Mouse (Mus musculus): ENCODE data around the gene Adamts15.

Adamts15 gene

DNA sequence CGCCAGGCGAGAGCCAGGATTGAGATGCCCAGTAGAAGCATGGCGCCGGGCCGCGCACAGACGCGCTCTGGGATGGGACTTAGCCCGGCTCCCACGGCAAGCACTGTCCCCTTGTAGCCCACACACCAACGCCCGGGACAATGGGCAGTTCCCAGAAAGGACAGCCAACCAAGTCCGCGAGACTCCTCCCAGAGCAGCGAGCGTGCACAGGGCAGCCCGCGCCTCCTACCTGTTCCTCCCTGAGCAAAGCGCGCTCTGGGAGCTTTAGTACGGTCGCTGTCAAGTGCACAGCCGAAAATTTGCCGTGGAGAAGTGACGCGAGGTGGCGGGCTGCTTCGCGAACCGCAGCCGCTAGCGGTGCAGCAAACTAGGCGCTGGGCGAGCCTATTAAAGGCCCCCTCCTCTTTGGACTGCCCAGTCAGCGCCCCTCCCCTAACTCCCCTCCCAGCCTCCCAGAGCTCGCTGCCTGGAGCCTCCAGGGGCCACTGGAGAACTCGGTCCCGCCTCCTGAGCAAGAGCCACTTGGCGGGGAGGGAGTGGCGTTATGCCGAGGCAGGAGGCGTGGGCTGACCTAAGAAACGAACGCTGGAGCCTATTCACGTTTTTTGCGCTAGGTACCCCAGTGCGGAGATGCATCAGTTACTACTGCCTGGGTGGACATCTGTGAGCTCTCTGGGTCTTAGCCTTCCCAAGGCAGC is at the start of gene Adamts15:
TSS of gene Adamts15 (minus strand) at position 256 of the 698 bp plus-strand sequence.
- no peak for DNase-seq (ENCODE audit: low read depth in 1 of 2, low spot score in 2 of 2)

DNA sequence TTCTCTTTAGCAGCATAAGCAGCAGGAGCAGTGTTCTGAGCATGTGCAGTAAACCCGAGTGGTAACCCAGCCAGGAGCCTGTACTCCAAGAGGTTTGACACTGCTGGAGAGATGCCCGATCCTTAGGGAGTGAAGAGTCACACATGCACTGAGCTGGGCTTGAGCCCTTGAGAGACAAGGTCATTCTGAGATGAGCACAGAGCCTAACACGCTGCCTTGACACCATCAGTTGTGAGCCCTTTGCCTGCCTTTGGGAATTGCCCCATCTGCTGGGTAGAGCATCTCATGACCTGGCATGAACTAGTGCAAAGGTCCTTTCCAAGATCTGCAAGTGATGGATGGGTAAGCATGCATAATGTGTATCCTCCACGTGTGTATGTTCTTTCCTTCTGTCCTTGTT is 49.7 kb upstream of the Adamts15 start:
- DNase-seq (ENCODE audit: low read depth in 1 of 2, low spot score in 2 of 2), result no peak

DNA sequence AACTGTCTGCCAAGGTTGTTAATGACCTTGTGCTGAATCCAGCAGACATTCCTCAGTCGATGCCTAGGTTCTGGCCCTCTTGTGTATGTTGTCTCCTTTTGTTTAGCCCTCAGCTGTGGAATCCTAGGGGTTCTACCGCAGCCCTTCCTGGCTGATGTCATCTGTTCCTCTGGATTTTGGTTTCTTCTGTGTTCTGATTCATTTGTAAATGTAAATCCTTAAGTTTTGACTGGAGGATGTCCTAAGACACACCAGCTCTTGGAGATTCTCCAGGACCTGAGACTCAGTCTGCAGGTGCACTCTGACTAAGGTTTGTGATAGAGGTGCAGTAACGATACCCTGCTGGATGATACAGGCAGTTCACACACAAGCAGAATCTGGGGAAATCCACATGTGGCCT is 47.7 kb upstream of the Adamts15 start:
- DNase-seq (ENCODE audit: low read depth in 1 of 2, low spot score in 2 of 2), result no peak

DNA sequence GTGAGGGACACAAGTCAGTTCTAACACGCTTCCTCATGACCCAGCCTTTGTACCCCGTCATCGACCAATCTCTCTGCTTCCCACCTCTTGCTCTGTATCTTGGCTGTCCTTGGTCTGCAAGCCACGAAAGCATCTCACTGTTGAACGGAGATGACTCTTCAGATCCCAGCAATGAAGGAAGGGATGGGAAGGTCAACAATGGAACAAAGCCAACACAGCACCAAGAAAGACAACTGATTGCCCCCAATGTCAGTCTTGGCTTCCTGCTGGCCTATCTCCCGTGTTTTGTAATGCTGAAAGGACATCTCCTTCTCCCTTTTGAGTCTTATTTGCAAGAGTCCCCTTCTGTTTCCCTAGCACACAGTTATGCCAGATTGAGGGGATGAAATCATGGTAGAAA is 45.9 kb upstream of the Adamts15 start:
- no peak for DNase-seq (ENCODE audit: low read depth in 1 of 2, low spot score in 2 of 2)

DNA sequence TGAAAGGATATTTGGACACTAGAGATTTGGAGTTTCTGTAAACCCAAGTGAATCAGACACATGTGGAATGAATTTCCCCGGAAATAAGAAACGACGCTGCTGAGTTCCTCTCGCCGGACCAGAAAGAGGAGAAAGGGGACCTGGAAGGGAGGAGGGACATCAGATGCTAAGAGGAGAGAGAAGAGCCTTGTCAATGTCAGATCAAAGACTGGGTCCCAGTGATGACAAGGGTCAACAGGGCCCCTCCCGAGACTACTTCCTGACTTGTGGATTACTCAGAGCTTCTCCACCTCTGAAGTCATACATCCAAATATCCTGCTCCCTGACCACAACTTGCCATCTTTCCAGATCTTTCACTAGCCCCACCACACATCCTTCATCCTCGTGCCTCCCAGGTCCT is 44.6 kb upstream of the Adamts15 start:
- DNase-seq (ENCODE audit: low read depth in 1 of 2, low spot score in 2 of 2), result no peak

DNA sequence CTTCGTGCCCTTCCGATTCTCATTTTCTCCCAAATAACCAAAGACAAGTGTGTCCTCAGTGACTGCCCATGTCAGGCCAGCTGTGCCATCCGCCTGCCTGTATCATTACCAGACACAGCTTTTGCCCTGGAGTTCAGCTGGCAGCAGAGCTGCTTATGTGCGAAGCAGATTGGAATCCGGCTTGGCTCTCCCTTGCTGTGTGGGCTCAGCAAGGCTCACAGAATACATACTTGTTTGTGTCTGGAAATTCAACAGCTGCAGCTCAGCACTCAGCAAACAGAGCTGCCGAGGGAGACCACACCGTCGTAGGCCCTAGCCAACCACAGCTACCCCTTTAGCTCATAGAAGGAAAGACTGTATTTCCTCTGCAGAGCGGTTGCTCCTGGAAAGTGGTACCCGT is 42.4 kb upstream of the Adamts15 start:
- no peak for DNase-seq (ENCODE audit: low read depth in 1 of 2, low spot score in 2 of 2)

DNA sequence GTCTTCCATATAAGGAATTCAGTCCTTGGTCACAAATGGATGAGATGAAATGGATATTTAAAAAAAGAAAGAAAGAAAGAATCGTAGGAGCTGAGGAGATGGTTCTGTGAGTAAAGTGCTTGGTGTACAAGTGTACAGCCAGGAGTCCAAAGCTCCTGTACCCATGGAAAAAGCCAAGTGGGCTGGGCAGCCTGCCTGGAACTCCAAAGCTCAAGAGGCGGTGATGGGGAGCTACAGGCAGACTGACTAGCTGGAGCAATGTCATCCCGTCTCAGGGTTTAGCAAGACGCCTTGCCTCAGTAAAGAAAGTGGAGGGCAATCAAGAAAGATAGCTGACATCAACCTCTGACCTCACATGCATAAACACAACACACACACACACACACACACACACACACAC is 41.5 kb upstream of the Adamts15 start:
- DNase-seq (ENCODE audit: low read depth in 1 of 2, low spot score in 2 of 2), result no peak

DNA sequence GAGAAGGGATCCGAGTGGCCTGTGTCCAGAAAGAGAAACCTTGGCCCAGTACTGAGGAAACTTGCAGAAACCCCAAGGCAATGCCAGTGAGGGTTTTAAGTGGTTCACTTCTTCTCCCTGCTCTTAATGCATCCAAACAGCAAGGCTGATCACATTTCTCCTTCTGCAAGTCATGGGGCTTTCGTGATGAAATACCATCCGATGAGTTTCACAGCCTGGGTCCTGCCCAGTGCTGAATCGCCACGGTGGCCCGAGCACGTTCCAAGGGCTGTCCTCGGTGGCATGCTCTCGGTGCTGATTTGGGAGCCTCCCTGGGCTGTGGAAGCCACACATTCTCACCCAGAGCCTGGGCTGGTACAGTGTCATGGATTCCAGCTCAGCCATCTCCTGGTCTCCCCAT is 33.0 kb upstream of the Adamts15 start:
- DNase-seq (ENCODE audit: low read depth in 1 of 2, low spot score in 2 of 2), result no peak

DNA sequence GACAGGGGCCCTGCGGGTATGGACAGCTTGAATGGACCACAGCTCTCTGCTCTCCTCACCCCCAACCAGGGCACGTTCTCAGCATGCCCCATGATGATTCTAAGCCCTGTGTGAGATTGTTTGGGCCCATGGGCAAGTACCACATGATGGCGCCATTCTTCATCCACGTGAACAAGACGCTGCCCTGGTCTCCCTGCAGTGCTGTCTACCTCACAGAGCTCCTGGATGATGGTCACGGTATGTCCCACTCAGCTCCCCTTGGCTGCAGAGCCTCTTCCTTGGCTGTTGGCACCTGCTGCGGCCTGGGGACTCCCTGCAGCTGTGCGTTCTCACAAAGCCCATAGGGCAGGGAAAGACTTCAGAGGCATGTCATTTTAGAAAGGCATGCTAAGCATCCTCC is 31.0 kb upstream of the Adamts15 start:
- DNase-seq (ENCODE audit: low read depth in 1 of 2, low spot score in 2 of 2), result no peak

DNA sequence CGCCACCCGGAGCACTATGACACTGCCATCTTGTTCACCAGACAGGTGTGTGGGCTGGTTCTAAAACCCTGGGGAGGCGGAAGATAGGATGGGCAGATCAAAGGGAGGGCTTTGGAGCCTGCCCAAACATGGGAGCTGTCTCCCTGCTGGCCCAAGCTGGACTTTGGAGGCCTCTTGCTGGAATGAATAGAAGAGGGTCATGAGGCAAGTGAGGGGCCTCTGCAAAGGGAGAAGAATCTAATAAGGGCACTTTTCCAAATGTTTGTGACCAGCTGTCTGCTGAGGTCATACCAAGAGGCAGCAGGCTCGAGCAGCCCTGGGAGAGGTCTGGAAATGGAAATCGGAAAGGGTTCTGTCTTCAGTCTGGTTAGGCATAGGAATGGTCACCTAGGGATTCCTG is 29.2 kb upstream of the Adamts15 start:
- DNase-seq (ENCODE audit: low read depth in 1 of 2, low spot score in 2 of 2), result no peak

DNA sequence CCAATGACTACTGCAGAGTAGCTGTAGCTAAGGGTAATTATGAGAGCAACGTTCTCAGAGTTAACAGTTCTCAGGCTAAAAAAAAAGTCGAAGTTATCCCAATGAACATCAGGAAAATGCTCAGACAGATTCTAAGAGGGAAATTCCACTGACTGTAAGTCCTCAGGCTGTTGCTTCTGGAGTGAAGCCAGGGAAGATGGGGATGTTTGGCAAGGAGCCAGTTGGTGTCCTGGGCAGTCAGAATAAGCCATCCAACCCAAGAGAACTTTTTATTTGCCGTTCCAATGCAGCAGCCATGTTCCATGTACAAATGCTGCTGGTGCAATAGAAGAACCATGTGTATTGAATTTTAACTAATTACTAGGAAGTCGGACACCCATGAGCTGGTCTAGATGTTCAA is 28.3 kb upstream of the Adamts15 start:
- DNase-seq (ENCODE audit: low read depth in 1 of 2, low spot score in 2 of 2), result no peak

DNA sequence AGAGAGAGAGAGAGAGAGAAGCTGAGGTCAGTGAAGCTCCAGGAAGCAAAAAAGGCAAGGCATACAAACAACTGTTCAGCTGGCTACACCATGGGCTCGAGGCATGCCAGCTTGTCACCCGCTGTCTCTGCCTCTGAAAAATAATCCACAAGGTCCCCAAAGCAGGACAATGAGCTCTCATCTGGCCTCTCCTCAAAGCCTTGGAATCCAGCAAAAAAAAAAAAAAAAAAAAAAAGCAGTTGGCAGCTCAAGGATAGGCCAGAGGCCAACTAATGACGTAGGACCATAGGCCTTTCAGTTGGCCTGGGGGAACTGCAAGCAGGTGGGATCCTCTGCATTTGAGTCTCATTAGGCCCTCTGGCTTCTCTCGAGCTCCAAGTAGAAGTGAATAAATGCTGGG is 27.7 kb upstream of the Adamts15 start:
- DNase-seq (ENCODE audit: low read depth in 1 of 2, low spot score in 2 of 2), result no peak

DNA sequence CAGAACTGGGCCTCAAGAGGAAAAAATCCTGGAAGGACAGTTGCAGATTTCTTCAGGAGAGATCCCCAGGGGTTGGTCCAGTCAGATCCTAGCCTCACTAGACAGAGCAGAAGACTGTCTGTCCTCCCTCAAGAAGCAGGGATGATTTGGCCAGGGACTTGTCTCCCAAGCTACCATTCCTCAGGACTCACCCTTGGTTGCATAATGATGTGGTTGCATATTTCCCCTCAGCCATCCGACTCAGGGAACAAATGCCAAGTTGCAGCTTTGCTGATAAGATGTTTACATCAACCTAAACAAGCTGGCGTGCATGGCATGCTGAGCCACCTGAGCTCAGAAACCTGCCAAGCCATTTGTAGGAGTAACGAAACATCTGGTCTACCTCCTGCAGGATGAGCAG is 27.2 kb upstream of the Adamts15 start:
- DNase-seq (ENCODE audit: low read depth in 1 of 2, low spot score in 2 of 2), result no peak

DNA sequence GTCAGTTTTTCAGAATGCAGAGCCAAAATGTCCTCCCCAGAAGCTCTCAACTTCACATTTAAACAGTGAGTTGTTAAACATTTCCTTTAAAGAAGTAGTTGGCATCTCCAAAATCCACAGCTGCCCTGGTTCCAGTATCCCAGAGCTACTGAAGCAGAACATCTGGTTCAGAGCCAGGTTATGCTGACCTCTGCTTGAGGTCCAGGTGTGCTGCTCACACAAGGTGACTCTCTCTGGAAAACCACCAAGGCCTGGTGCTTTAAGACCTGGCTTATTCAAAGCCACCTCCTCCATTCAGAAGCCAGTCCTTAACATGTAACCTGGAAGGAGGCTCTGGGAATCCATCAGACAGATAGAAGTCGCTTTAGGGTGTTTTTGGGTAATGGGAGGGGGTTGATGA is 23.0 kb upstream of the Adamts15 start:
- DNase-seq (ENCODE audit: low read depth in 1 of 2, low spot score in 2 of 2), result no peak

DNA sequence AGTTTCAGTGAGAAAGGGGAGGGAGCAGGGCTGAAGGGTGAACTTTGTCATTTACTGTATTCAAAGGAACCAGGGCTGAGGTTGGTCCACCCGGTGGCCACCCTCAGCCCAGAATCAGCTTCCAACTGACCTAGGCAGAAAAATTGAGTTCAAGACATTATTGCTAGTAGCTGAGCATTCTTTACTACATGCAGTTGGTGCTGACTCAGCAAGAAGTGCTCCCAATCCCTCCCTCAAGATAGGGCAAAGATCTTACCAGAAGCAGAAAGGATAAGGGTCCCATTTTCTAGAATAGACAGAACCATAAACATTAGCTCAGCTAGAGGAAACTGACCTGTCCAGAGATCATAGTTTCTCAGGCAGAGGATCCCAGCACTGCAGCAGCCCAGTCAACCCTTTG is 22.0 kb upstream of the Adamts15 start:
- DNase-seq (ENCODE audit: low read depth in 1 of 2, low spot score in 2 of 2), result no peak

DNA sequence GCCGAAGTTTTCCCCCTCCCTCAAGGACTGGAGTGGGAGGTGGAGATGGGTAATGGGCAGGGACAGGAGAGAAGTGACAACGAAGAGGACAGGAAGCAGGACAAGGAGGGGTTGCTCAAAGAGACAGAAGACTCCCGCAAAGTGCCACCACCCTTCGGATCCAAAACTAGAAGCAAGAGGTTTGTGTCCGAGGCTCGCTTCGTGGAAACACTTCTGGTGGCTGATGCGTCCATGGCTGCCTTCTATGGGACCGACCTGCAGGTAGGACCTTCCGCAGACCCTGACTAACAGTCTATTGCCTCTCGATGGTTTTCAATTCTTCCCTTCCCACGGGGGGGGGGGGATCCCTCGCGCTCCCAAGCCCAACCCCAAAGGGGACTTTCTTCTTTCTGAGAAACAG is 21.1 kb upstream of the Adamts15 start:
- no peak for DNase-seq (ENCODE audit: low read depth in 1 of 2, low spot score in 2 of 2)

DNA sequence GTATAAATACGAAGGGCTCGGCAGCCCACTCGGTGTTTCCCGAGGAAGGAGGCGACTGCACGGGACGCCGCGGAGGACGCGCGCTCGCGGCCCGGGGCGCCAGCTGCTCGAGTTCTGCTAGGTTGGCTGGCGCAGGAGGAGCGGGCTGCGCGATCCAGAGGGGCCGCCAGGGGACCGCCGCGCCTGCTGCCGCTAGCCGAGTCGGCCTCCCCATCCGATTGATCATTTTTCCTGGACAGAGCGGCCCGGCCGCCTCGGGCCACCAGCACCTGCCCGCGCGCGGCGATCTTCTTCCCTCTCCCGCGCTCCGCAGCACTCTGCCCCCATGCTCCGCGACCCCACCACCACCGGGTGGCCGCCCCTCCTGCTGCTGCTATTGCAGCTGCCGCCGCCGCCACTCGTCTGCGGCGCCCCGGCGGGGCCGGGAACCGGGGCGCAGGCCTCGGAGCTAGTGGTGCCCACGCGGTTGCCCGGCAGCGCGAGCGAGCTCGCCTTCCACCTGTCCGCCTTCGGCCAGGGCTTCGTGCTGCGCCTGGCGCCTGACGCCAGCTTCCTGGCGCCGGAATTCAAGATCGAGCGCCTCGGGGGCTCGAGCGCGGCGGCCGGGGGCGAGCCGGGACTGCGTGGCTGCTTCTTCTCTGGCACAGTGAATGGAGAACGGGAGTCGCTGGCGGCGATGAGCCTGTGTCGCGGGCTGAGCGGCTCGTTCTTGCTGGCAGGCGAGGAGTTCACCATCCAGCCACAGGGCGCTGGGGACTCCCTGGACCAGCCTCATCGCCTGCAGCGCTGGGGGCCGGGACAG is 20.5 kb upstream of the Adamts15 start, which contains the start of gene Adamts8:
TSS of gene Adamts8 (plus strand) at position 51 of the 802 bp plus-strand sequence.
- no peak for DNase-seq (ENCODE audit: low read depth in 1 of 2, low spot score in 2 of 2)

DNA sequence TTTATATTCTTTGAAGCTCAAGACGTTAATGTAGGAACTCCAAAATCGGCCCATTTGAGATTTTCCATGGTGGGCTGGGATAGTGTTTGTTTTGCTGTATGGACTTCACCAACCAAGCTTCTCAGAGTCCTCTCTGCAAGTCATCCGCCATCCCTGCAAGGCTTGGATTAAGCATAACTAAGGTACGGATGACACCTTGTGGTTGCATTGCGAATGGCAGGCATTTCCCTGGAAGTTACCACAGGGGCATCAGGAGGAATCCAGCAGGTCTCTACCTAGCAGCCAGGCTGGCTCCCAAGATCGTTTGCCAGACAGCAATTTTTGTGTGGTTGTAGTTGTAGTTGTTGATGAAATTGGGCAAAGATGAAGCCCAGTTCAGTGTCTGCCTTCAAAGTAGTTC is 18.1 kb upstream of the Adamts15 start:
- DNase-seq (ENCODE audit: low read depth in 1 of 2, low spot score in 2 of 2), result peak in 1 of 2 experiments; percentile 19

DNA sequence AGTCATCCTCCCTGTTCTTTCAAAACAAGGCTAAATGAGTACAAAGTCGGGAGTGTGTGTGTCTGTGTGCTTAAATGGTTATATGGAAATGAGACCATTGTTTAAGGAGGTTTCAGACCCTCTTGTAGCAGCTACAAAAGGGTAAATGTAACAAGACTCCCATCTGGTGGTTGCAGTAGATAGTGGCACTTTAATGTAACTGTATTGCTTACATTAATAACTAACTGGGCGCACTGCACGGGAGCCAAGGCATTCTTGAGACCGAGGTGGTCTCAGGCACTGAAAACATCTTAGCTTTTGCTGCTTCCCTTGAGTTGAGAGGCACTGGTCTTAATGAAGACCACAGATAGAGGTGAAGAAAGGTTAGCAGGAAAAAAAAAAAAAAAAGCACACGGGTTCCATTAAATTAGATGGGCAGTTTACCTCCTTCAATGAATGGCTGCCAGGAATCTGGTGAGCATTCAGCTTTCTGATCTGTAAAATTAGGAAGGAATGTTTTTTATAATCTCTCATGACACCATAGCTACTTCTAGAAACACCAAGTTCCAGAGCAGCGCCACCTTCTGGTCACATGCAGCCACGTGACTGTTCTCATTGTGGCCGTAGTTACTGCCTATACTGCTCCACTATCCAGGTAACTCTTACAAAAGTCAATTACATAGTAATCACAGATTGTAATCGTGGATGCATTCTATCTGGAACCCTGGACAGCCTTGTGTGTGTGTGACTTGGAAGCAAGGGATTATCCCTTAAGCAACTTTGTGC is 14.6 kb upstream of the Adamts15 start:
- no peak for DNase-seq (ENCODE audit: low read depth in 1 of 2, low spot score in 2 of 2)

DNA sequence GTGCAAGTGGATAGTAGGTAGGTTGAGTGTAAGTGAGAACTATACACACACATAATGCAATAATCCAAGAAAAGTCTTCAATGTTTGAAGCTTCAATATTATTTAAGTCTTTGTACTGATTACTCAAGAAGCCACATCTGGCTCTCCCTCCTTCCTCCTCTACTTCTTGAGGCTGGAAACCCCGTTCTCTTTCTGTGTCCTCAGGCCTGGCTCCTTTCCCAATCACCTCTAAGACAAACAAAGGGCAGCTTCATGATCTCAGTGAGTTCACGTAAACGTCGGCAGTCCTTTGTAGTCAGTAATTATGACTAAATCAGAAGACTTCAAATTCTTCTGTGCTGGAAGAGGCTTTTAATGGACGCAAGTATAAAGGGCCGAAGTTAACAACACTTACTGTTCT is 12.6 kb upstream of the Adamts15 start:
- no peak for DNase-seq (ENCODE audit: low read depth in 1 of 2, low spot score in 2 of 2)

DNA sequence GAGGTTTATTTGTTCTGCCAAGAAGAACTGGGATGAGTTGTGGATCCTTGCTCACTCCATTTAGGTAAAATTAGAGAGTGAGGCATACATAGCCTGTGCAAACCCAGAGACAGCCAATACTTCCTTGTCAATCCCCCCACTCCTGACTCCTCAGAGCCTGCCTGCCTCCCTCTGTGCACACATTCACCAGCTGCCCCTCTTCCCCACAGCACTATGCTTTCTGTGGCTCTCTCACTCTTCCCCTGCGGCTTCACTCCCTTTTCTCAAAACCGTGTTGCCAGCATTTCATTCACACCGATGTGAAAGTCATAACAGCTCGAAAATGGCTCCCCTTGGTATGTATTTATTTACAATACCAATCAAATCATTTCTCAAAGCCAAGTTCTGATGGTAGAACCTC is 10.1 kb upstream of the Adamts15 start:
- DNase-seq (ENCODE audit: low read depth in 1 of 2, low spot score in 2 of 2), result no peak

DNA sequence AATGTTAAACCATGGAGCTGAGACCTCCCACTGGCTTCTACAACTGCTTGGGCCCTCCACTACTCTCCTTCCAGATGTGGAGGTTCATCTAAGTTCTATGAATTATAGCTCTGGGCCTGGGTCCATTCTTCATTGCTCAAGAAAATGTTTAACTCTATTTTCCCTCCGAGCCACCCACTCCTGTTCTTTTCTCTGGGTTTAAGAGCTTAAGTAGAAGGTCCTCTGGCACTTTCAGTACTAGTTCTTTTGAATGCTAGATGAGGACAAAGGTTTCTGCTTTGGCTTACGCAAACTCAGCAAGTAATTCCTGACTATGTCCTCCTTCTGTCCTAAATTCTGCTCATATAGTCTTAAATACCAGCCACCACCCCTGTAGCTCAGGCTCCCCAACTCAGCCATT is 6.5 kb upstream of the Adamts15 start:
- DNase-seq (ENCODE audit: low read depth in 1 of 2, low spot score in 2 of 2), result no peak

Data from monocyte, adult 2 months (primary cell).